Mouse (Mus musculus): ENCODE results near the gene Bmper. TPM values are rescaled to one million over a fixed set of nuclear protein-coding genes. Genes with fewer than 3 reads are reported as not detected.

Bmper gene
- polyA plus RNA-seq, 1 experiment from 2014 or later: 10.9 TPM

GRCm38 (mm10) chr9:23460721-23461120, 237.8 kb downstream of the Bmper start:
- no peak overlapping the region for H3K4me3 ChIP-seq (ENCODE audit: low read depth, low read length)
- H3K36me3 ChIP-seq (ENCODE audit: control insufficient read depth, insufficient read depth, low read length): no peaks in the 10 kb centered on the region
- no peak overlapping the region for H3K27ac ChIP-seq (ENCODE audit: low read depth, low read length)
- H3K27me3 ChIP-seq (ENCODE audit: control insufficient read depth, insufficient read depth, low read length): no peaks in the 10 kb centered on the region
- no peak overlapping the region for H3K9ac ChIP-seq (ENCODE audit: low read depth, low read length)
- ATAC-seq (replicated peaks; ENCODE audit: insufficient number of reproducible peaks, low FRiP score, low TSS enrichment): no peak
- no peaks in the 10 kb centered on the region for H3K9me3 ChIP-seq (replicated peaks; ENCODE audit: control insufficient read depth, low read length)
- no peaks in the 10 kb centered on the region for H3K4me1 ChIP-seq (ENCODE audit: control insufficient read depth, insufficient read depth, low read length)
- H3K4me2 ChIP-seq: no peak overlapping the region
- 64% methylated on average over 4 of the region's 4 CpGs for WGBS (ENCODE audit: insufficient replicate concordance)

- H3K9ac ChIP-seq (ENCODE audit: low read depth, low read length): no peak overlapping the region
- H3K27ac ChIP-seq (ENCODE audit: low read depth, low read length): no peak overlapping the region
- H3K4me2 ChIP-seq: no peak overlapping the region
- H3K4me1 ChIP-seq (ENCODE audit: control insufficient read depth, insufficient read depth, low read length): no peaks in the 10 kb centered on the region
- H3K4me3 ChIP-seq (ENCODE audit: low read depth, low read length): no peak overlapping the region
- ATAC-seq (replicated peaks; ENCODE audit: insufficient number of reproducible peaks, low FRiP score, low TSS enrichment): no peak
- H3K36me3 ChIP-seq (ENCODE audit: control insufficient read depth, insufficient read depth, low read length): no peaks in the 10 kb centered on the region
- no peaks in the 10 kb centered on the region for H3K27me3 ChIP-seq (ENCODE audit: control insufficient read depth, insufficient read depth, low read length)
- WGBS (ENCODE audit: insufficient replicate concordance): 42% methylated on average over 3 of the region's 3 CpGs
- H3K9me3 ChIP-seq (replicated peaks; ENCODE audit: control insufficient read depth, low read length): no peaks in the 10 kb centered on the region
These were observed 240.2 kb downstream of the Bmper start for GRCm38 (mm10) chr9:23462949-23463608.

GRCm38 (mm10) chr9:23464981-23465630, 242.2 kb downstream of the Bmper start:
- H3K9ac ChIP-seq (ENCODE audit: low read depth, low read length): no peak overlapping the region
- no peak overlapping the region for H3K4me2 ChIP-seq
- no peaks in the 10 kb centered on the region for H3K36me3 ChIP-seq (ENCODE audit: control insufficient read depth, insufficient read depth, low read length)
- no peak for ATAC-seq (replicated peaks; ENCODE audit: insufficient number of reproducible peaks, low FRiP score, low TSS enrichment)
- 77% methylated on average over 7 of the region's 7 CpGs for WGBS (ENCODE audit: insufficient replicate concordance)
- H3K4me3 ChIP-seq (ENCODE audit: low read depth, low read length): no peak overlapping the region
- no peaks in the 10 kb centered on the region for H3K27me3 ChIP-seq (ENCODE audit: control insufficient read depth, insufficient read depth, low read length)
- H3K9me3 ChIP-seq (replicated peaks; ENCODE audit: control insufficient read depth, low read length): no peaks in the 10 kb centered on the region
- H3K27ac ChIP-seq (ENCODE audit: low read depth, low read length): no peak overlapping the region
- H3K4me1 ChIP-seq (ENCODE audit: control insufficient read depth, insufficient read depth, low read length): no peaks in the 10 kb centered on the region

DNA sequence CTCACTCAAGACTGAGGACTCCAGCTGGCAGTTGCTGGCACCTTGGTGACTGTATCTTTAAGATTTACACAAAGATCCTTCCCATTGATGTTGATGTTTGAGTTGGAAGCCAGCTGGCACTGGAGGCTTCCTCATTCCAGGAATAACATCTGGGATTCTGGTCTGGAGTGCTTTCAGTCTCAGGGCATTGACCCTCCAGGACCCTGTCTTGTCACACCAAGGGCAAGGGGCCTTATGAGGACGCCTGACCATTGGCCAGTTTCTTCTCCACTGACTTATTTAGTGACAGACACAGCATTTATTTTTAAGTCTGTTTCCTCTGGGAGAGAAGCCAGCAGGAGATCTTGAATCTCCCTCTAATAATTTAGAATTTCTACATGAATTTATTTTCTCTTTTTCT, 247.0 kb downstream of the Bmper start:
- Histone ChIP-seq H3K9ac (ENCODE audit: low read depth, low read length) (no peak overlapping the region), H3K4me2 (no peak overlapping the region), H3K27ac (ENCODE audit: low read depth, low read length) (no peak overlapping the region), H3K36me3 (ENCODE audit: control insufficient read depth, insufficient read depth, low read length) (no peaks in the 10 kb centered on the region), H3K4me1 (ENCODE audit: control insufficient read depth, insufficient read depth, low read length) (no peaks in the 10 kb centered on the region), H3K27me3 (ENCODE audit: control insufficient read depth, insufficient read depth, low read length) (no peaks in the 10 kb centered on the region), H3K9me3 (replicated peaks; ENCODE audit: control insufficient read depth, low read length) (no peaks in the 10 kb centered on the region), H3K4me3 (ENCODE audit: low read depth, low read length) (no peak overlapping the region)
- no peak for ATAC-seq (replicated peaks; ENCODE audit: insufficient number of reproducible peaks, low FRiP score, low TSS enrichment)
- WGBS (ENCODE audit: insufficient replicate concordance): 52% methylated on average over 1 of the region's 1 CpGs

- Histone ChIP-seq H3K27ac (ENCODE audit: low read depth, low read length) (no peak overlapping the region), H3K27me3 (ENCODE audit: control insufficient read depth, insufficient read depth, low read length) (no peaks in the 10 kb centered on the region), H3K9me3 (replicated peaks; ENCODE audit: control insufficient read depth, low read length) (no peaks in the 10 kb centered on the region), H3K4me1 (ENCODE audit: control insufficient read depth, insufficient read depth, low read length) (no peaks in the 10 kb centered on the region), H3K36me3 (ENCODE audit: control insufficient read depth, insufficient read depth, low read length) (no peaks in the 10 kb centered on the region), H3K4me3 (ENCODE audit: low read depth, low read length) (no peak overlapping the region), H3K4me2 (no peak overlapping the region), H3K9ac (ENCODE audit: low read depth, low read length) (no peak overlapping the region)
- 74% methylated on average over 4 of the region's 4 CpGs for WGBS (ENCODE audit: insufficient replicate concordance)
- ATAC-seq (replicated peaks; ENCODE audit: insufficient number of reproducible peaks, low FRiP score, low TSS enrichment): no peak
These were observed 263.0 kb downstream of the Bmper start for GRCm38 (mm10) chr9:23485851-23486250.

DNA sequence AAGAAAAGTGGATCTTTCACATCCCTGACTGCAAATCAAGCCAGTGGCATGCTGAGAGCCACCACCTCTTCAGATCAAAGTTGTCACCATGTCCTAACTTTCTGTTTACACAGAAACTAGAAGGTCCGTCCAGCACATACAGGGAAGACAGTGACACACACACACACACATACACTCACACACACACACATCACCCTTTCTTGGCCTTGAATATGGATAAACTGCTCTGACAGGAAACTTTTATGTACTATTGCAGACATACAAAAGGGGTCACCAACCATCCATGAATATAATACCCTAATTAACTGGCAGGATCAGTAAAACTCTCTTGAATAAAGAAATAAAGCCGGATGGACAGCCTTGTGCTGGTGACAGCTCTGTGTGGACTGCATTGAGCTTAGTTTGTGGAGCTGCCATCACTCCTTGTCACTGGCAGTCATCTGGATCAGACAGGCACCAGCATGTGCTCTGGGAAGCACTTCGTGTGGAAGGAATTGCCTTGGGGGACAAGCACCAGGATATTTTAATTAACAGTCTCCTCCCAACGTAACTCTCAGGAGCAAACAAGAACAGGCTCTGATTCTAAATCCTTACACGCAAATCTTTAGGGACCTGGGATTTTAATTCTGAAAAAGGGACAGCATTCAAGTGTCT, 264.0 kb downstream of the Bmper start:
- Histone ChIP-seq H3K27me3 (ENCODE audit: control insufficient read depth, insufficient read depth, low read length) (no peaks in the 10 kb centered on the region), H3K9ac (ENCODE audit: low read depth, low read length) (no peak overlapping the region), H3K27ac (ENCODE audit: low read depth, low read length) (no peak overlapping the region), H3K4me3 (ENCODE audit: low read depth, low read length) (no peak overlapping the region), H3K36me3 (ENCODE audit: control insufficient read depth, insufficient read depth, low read length) (no peaks in the 10 kb centered on the region), H3K4me1 (ENCODE audit: control insufficient read depth, insufficient read depth, low read length) (no peaks in the 10 kb centered on the region), H3K4me2 (no peak overlapping the region), H3K9me3 (replicated peaks; ENCODE audit: control insufficient read depth, low read length) (no peaks in the 10 kb centered on the region)
- no peak for ATAC-seq (replicated peaks; ENCODE audit: insufficient number of reproducible peaks, low FRiP score, low TSS enrichment)
- 57% methylated on average over 5 of the region's 5 CpGs for WGBS (ENCODE audit: insufficient replicate concordance)

- H3K27ac ChIP-seq (ENCODE audit: low read depth, low read length): no peak overlapping the region
- H3K9ac ChIP-seq (ENCODE audit: low read depth, low read length): no peak overlapping the region
- WGBS (ENCODE audit: insufficient replicate concordance): 86% methylated on average over 5 of the region's 5 CpGs
- no peak for ATAC-seq (replicated peaks; ENCODE audit: insufficient number of reproducible peaks, low FRiP score, low TSS enrichment)
- H3K36me3 ChIP-seq (ENCODE audit: control insufficient read depth, insufficient read depth, low read length): no peaks in the 10 kb centered on the region
- H3K27me3 ChIP-seq (ENCODE audit: control insufficient read depth, insufficient read depth, low read length): no peaks in the 10 kb centered on the region
- no peak overlapping the region for H3K4me3 ChIP-seq (ENCODE audit: low read depth, low read length)
- no peaks in the 10 kb centered on the region for H3K9me3 ChIP-seq (replicated peaks; ENCODE audit: control insufficient read depth, low read length)
- no peak overlapping the region for H3K4me2 ChIP-seq
- no peaks in the 10 kb centered on the region for H3K4me1 ChIP-seq (ENCODE audit: control insufficient read depth, insufficient read depth, low read length)
These were observed 265.4 kb downstream of the Bmper start for GRCm38 (mm10) chr9:23488265-23488664.

GRCm38 (mm10) chr9:23495400-23495799, 272.5 kb downstream of the Bmper start:
- 66% methylated on average over 4 of the region's 4 CpGs for WGBS (ENCODE audit: insufficient replicate concordance)
- Histone ChIP-seq H3K27ac (ENCODE audit: low read depth, low read length) (no peak overlapping the region), H3K4me3 (ENCODE audit: low read depth, low read length) (no peak overlapping the region), H3K27me3 (ENCODE audit: control insufficient read depth, insufficient read depth, low read length) (no peaks in the 10 kb centered on the region), H3K9me3 (replicated peaks; ENCODE audit: control insufficient read depth, low read length) (no peaks in the 10 kb centered on the region), H3K36me3 (ENCODE audit: control insufficient read depth, insufficient read depth, low read length) (no peaks in the 10 kb centered on the region), H3K4me1 (ENCODE audit: control insufficient read depth, insufficient read depth, low read length) (no peaks in the 10 kb centered on the region), H3K4me2 (no peak overlapping the region), H3K9ac (ENCODE audit: low read depth, low read length) (no peak overlapping the region)
- no peak for ATAC-seq (replicated peaks; ENCODE audit: insufficient number of reproducible peaks, low FRiP score, low TSS enrichment)
